Mouse (Mus musculus): ENCODE data around the gene Zpbp2.
"Not testable (repeated sequence)": the region's sequence is repeated elsewhere in the genome, so short reads cannot be mapped to it uniquely, and the experiment has no call there.

The Zpbp2 gene

GRCm38 (mm10) chr11:98589306-98589705, 38.4 kb downstream of the Zpbp2 start:
- no peak for DNase-seq (ENCODE audit: low spot score in 2 of 2)

GRCm38 (mm10) chr11:98590548-98591445, 39.9 kb downstream of the Zpbp2 start:
- DNase-seq (ENCODE audit: low spot score in 2 of 2) = no peak

- DNase-seq (ENCODE audit: low spot score in 2 of 2) = no peak
Measured at GRCm38 (mm10) chr11:98595021-98595420, 44.1 kb downstream of the Zpbp2 start.

- no peak for DNase-seq (ENCODE audit: low spot score in 2 of 2)
Measured at GRCm38 (mm10) chr11:98595473-98595872, 44.6 kb downstream of the Zpbp2 start.

GRCm38 (mm10) chr11:98595955-98596354, 45.1 kb downstream of the Zpbp2 start:
- no peak for DNase-seq (ENCODE audit: low spot score in 2 of 2)

- DNase-seq (ENCODE audit: low spot score in 2 of 2) = no peak
Measured at GRCm38 (mm10) chr11:98597363-98597762, 46.5 kb downstream of the Zpbp2 start.

- DNase-seq (ENCODE audit: low spot score in 2 of 2) = no peak
Measured at GRCm38 (mm10) chr11:98597991-98598390, 47.1 kb downstream of the Zpbp2 start, which contains the start of gene Lrrc3c. Gene Lrrc3c, plus strand, starts transcription at chr11:98598291.

GRCm38 (mm10) chr11:98598851-98599290, 48.0 kb downstream of the Zpbp2 start:
- DNase-seq (ENCODE audit: low spot score in 2 of 2) = no peak

- DNase-seq (ENCODE audit: low spot score in 2 of 2) = no peak
Measured at GRCm38 (mm10) chr11:98599291-98599690, 48.4 kb downstream of the Zpbp2 start.

- peak in 1 of 2 experiments; percentile 19 for DNase-seq (ENCODE audit: low spot score in 2 of 2)
Measured at GRCm38 (mm10) chr11:98602090-98602690, 51.3 kb downstream of the Zpbp2 start.

GRCm38 (mm10) chr11:98603953-98604352, 53.1 kb downstream of the Zpbp2 start:
- DNase-seq (ENCODE audit: low spot score in 2 of 2) = no peak

- DNase-seq (ENCODE audit: low spot score in 2 of 2) = not testable (repeated sequence)
Measured at GRCm38 (mm10) chr11:98604911-98605310, 54.0 kb downstream of the Zpbp2 start.

GRCm38 (mm10) chr11:98606763-98607162, 55.9 kb downstream of the Zpbp2 start:
- peak; percentile 57 to 59 for DNase-seq (ENCODE audit: low spot score in 2 of 2)

All from right cerebral cortex, postnatal 10 days (tissue).